Mouse (Mus musculus) embryonic fibroblast, embryonic 13.5 days (primary cell): ENCODE results near the gene Ppa1. TPM values are rescaled to one million over a fixed set of nuclear protein-coding genes. Genes with fewer than 3 reads are reported as not detected.

Source experiments
- H3K27ac ChIP-seq: 2 replicates; pipeline ENCODE4 v1.5.1; 2012; ENCODE audit warnings: low read length, control low read depth, inconsistent platforms; ENCODE audit not compliant: insufficient read depth
- H3K4me1 ChIP-seq: 2 replicates; pipeline ENCODE4 v1.6.1; 2011; ENCODE audit warnings: low read length; ENCODE audit not compliant: control insufficient read depth, insufficient read depth
- H3K4me3 ChIP-seq: 2 replicates; pipeline ENCODE4 v1.5.1; 2011; ENCODE audit warnings: mild to moderate bottlenecking, control low read depth, low read length; ENCODE audit not compliant: insufficient read depth
- CTCF ChIP-seq: IDR thresholded peaks from 2 replicates; pipeline ENCODE4 v1.5.1; 2011; ENCODE audit warnings: mild to moderate bottlenecking, control low read depth, low read length, moderate library complexity, borderline replicate concordance; ENCODE audit not compliant: insufficient read depth
- POLR2A ChIP-seq: IDR thresholded peaks from 2 replicates; pipeline ENCODE4 v1.6.1; 2011; ENCODE audit warnings: low read depth, mild to moderate bottlenecking, control low read depth, low read length, moderate library complexity
- polyA plus RNA-seq: library from polyadenylated mRNA; stranded (reverse); fragments of >200 nt; gene quantifications from 2 replicates; pipeline ENCODE4 v1.2.4, GENCODE M21; 2011; ENCODE audit warnings: low read depth; ENCODE audit not compliant: missing spikeins, insufficient read length

Ppa1 gene
- polyA plus RNA-seq, 1 experiment: 67.1 TPM

DNA sequence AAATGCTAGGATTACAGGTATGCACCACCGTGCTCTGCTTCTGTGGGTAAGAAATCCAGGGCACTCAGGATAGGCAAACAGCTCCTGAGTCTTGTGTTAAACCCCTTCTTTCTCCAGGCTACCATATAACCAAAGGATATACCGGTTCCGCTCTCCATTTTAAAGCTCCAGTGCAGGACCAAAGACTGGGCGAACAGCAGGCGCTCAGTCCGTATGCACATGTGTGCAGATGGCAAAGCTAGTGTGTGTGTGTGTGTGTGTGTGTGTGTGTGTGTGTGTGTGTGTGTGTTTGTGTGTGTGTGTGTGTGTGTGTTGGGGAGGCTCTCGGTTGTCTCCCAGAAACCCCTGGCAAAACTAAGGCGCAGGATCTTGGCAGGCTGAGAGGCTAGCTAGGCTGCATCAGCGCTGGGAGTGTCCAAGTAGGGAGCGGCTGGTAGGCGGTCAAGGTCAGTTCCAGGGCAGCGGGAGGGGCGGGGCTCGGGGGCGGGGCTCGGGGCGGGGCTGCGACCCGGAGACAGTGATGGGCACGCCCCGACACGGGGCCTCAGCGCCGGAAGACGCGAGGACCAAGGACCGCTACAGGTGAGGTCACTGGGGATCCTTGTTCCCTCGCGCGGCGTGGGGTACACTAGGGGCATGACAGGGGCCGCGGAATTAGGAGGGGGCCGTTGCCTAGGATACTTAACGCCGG lies 66.6 kb downstream of the Ppa1 start, which contains the start of gene Aifm2:
Aifm2 (plus strand) TSS at position 493 of the 691 bp plus-strand sequence.
- peak; percentile 63 for TF ChIP-seq POLR2A
- no peak for TF ChIP-seq CTCF
- H3K4me3 ChIP-seq: peak within 1 kb of the TSS; percentile 90
- H3K4me1 ChIP-seq: no peaks in the 10 kb centered on the region
- H3K27ac ChIP-seq: no peak within 1 kb of the TSS

DNA sequence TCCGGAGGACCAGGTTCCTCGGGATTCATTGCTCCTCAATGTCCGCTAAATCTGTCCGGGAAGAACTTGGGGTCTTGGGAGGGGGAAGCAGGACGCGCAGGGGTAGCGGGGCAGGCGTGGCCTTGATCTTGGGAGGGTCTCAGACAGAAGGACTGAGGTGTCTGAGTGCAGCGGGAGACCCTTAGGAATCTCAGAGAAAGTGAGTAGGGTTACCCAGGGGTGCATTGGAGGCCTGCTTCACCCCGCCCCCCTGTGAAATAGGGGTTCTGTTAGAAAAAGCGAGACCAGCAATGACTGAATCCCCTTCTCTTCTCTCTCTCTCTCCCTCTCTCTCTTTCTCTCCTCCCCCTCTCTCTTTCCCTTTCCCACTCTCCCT lies 67.1 kb downstream of the Ppa1 start:
- Histone ChIP-seq H3K27ac (no peak overlapping the region), H3K4me3 (peak overlapping the region; percentile 90), H3K4me1 (no peaks in the 10 kb centered on the region)
- TF ChIP-seq CTCF: no peak
- TF ChIP-seq POLR2A: no peak

DNA sequence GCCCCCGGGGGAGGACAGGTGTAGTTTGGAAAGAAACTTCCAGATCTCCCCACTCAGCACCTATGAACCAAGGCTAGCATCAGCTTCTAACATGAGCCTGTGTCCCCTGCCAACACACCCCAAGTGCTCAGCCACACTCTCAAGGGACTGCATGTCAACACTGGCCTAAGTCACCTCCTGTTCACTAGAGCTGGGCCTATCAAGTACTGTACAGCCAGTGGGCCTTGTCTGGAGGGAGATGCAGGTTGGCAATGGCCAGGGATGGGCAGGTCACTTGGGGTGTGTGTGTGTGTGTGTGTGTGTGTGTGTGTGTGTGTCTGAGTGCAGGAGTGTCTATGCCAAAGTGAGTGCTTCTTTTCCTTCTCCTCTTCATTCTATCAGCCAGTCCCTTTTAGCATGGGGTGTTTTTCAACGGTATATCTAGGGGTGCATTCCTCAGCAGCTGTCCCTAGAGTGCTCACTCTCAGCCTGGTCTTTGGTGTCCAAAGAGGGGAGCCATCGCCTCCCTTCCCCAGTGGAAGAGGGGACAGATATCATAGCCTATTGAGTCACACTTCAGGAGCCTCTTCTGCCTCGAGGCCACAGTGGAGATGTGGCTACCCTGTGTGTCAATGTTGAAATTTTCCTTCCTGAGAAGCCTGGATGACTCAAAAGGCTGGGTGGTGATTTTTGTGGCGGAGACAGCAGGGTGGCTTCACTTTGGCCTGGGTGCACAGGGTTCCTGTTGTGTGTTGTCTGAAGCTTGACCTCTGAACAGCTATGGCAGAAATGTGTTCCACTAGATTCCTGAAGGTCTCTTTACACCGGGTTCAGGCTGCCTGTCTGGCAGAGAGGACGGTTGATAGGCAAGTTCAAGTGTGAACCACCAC lies 67.9 kb downstream of the Ppa1 start:
- no peaks in the 10 kb centered on the region for H3K4me1 ChIP-seq
- H3K4me3 ChIP-seq: 0 out of 2 replicates have a peak overlapping the region, but pooled peaks have one; percentile 90
- TF ChIP-seq CTCF: no peak
- TF ChIP-seq POLR2A: no peak
- H3K27ac ChIP-seq: no peak overlapping the region

DNA sequence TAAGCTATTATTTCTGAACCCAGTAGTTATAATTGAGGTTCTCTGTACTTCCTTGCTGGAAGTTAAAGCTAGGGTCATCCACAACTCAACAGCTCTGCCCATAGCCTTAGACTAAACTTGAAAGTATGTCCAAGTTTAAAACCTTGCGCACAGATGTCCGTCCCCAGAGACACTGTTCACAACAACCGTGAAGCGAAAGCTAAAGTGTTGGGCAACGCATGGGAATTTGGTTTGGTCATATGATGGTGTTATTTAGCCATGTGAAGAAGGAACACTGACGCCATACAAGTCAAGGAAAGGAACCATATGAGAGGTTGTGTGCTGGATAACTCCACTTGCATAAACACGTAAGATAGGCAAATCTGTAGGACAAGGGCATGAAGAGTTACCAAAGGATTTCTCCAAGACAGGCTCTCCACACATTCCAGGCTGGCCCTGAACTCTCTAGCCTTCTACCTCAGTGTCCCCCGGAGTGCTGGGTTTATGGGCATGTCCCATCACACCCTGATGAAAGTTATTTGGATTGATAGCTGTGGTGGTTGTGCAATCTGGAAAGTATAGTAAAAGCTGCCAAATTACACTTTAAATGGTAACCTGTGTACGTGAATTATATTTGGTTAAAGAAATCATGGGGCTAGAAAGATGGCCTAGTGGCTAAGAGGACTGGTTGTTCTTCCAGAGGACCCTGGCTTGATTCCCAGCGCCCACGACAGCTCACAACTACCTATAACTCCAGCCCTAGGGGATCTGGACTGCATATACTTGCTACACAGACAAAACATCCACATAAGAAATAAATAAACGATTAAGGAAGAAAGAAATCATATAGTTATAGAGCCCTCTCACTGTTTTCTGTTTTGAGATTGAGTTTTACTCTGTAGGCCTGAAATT lies 69.3 kb downstream of the Ppa1 start:
- TF ChIP-seq CTCF (no peak), POLR2A (no peak)
- Histone ChIP-seq H3K4me1 (no peaks in the 10 kb centered on the region), H3K27ac (no peak overlapping the region)

DNA sequence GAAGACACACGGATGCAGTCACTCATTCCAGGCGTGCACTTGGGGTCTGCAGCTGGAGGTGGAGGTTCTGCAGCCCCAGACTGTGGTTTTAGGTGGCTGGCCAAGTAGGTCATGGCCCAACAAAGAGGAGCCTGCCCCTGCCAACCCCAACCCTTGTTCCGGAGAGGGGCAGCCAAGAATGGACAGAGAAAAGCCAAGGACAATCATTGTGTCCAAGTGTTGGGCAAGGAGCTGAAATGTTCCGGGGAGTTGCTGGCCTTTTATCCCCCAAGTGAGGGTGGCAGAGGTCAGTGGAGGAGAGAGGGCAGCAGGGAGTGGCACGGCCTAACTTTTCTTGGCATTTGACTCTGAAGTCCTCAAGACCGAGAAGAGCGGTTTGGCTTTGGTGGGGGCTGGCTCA lies 72.0 kb downstream of the Ppa1 start:
- TF ChIP-seq CTCF: no peak
- Histone ChIP-seq H3K4me1 (no peaks in the 10 kb centered on the region), H3K27ac (no peak overlapping the region), H3K4me3 (no peak overlapping the region)

More for the DNA sequence above, 69.3 kb downstream of the Ppa1 start:
- H3K4me3 ChIP-seq: no peak overlapping the region

DNA sequence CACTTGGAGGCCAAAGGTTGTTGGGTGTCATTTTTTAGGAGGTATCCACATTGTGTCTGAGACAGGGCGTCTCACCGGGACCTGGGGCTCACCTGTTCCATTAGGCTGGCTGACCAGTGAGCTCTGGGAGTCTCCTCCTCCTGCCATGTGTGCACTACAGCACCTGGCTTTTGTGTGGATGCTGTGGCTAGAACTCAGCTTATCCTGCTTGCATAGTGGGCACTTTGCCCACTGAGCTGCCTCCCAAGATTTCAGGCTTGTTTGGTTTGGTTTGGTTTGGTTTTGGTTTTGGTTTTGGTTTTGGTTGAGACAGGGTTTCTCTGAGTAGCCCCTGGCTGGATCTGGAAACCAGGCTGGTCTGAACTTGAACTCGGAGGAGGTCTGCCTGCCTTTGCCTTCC lies 73.9 kb downstream of the Ppa1 start:
- no peak for TF ChIP-seq CTCF
- TF ChIP-seq POLR2A: no peak
- Histone ChIP-seq H3K4me3 (no peak overlapping the region), H3K27ac (no peak overlapping the region), H3K4me1 (no peaks in the 10 kb centered on the region)

DNA sequence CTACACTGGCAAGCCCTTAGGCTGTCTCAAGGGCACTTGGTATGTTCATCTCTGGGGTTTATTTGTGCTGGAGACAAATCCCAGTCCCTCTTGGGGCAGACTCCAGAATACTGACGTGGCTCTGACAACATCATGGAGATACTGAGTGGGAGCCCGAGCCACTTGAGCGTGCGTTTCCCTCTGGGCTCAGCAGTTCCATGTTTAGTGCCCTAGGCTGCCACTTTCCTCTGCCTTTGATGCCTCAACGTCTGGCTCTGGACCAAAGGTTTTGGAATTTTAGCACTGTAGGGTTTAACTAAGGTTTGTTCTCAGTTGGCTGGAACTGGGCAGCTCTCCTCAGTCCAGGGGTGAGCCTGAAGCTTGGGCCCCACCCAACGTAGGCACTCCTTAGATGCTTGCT lies 74.9 kb downstream of the Ppa1 start:
- TF ChIP-seq CTCF (no peak), POLR2A (no peak)
- no peaks in the 10 kb centered on the region for H3K4me1 ChIP-seq
- no peak overlapping the region for H3K27ac ChIP-seq
- no peak overlapping the region for H3K4me3 ChIP-seq

Other genes starting within 250 kb of the Ppa1 start
- gene Nodal, start 230.6 kb upstream of the Ppa1 start, polyA plus RNA-seq: not detected in 2 replicates
- gene Eif4ebp2, start 195.9 kb upstream of the Ppa1 start, polyA plus RNA-seq: 56.4 and 68.9 TPM in 2 replicates
- 10.0 and 11.8 TPM in 2 replicates for gene Lrrc20, start 172.8 kb upstream of the Ppa1 start, polyA plus RNA-seq
- gene Npffr1, start 53.1 kb upstream of the Ppa1 start, polyA plus RNA-seq: 0.47 and 1.2 TPM in 2 replicates
- gene Sar1a, start 31.7 kb downstream of the Ppa1 start, polyA plus RNA-seq: 249 and 278 TPM in 2 replicates
- 14.5 and 19.3 TPM in 2 replicates for gene Tysnd1, start 47.0 kb downstream of the Ppa1 start, polyA plus RNA-seq
- 11.5 and 14.9 TPM in 2 replicates for gene Aifm2, start 66.7 kb downstream of the Ppa1 start, polyA plus RNA-seq
- gene H2afy2, start 135.6 kb downstream of the Ppa1 start, polyA plus RNA-seq: 27.4 and 41.2 TPM in 2 replicates